19 mouse cellular contexts compared by ENCODE assay signal in the genomic region with DNA sequence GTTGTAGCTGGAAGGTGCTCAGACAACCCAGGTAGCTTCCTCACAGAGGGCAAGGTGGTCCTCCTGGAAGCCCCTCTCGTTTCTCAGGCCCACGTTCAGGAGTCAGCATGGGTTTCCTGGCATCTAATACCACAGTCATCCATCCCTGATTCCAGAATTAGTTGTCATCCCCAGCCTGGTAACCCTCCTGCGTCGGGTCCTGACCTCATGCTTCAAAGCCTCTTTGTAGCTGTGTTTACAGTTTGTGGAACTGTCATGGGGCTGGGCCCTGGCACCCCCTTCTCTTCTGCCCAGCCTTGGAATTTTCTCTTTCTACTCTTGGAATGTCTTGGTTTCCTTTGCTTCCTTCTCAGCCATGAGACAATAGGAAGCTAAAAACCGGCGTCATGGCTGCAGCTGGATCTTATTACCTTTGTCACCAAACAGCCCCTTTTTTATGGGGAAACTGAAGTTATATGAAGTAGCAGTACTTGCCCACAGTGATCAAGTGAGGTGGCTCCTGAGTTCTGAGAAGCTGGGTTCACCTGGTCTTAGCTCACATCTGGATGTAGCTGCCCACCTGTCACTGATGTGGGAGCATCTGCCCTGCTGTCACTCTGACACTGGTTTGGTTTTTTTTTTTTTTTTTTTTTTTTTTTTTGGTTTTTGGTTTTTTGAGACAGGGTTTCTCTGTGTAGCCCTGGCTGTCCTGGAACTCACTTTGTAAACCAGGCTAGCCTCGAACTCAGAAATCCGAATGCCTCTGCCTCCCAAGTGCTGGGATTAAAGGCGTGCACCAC. TPM values are rescaled to one million over a fixed set of nuclear protein-coding genes. Genes with fewer than 3 reads are reported as not detected.
DNase-seq lines count a peak whose midpoint lies in the region; ATAC-seq and TF ChIP-seq lines count a peak whose summit lies in the region.
"Had no signal": no experiment of that assay in that cellular context is flagged by ENCODE, and none has a peak within 500 bp of the region (broad histone marks: within the 10 kb centered on the region; RNA-seq: fewer than 3 reads in every experiment).

No protein-coding gene starts in this region.

- DNase-seq in gastrocnemius, adult 2 months = no peak
- DNase-seq in gastrocnemius, adult 8-10 months (ENCODE audit: low spot score in 2 of 2) = no peak
- DNase-seq in 3T3-L1 (ENCODE audit: low read depth, low spot score) = peak; percentile 49
- DNase-seq in embryonic facial prominence, embryonic 14.5 days (ENCODE audit: low spot score) = no peak
- DNase-seq in kidney, adult 8-10 months = no peak
- no peak for DNase-seq in cerebellum, adult 2 months
- DNase-seq: cerebellum, postnatal 10 days; embryo, embryonic 11 days; kidney, postnatal 10 days; lung, postnatal 14 days; retina, postnatal 1 day; right cerebral cortex, postnatal 4 days; thymus, adult 2 months had no signal

- H3K9ac ChIP-seq in hindbrain, embryonic 13.5 days = 0 out of 2 replicates have a peak overlapping the region, but pooled peaks have one; percentile 24
- H3K9ac ChIP-seq in hindbrain, embryonic 12.5 days = no peak overlapping the region
- no peak overlapping the region for H3K9ac ChIP-seq in embryonic facial prominence, embryonic 14.5 days (ENCODE audit: low read depth, low read length)
- H3K9ac ChIP-seq: limb, embryonic 13.5 days; liver, embryonic 15.5 days had no signal

- H3K36me3 ChIP-seq in hindbrain, embryonic 13.5 days = peaks cover 81% of the 10 kb centered on the region
- peaks cover 63% of the 10 kb centered on the region for H3K36me3 ChIP-seq in hindbrain, embryonic 12.5 days
- peaks cover 50% of the 10 kb centered on the region for H3K36me3 ChIP-seq in embryonic facial prominence, embryonic 14.5 days (ENCODE audit: control insufficient read depth, insufficient read depth, low read length)

- TF ChIP-seq POLR2A in cerebellum, adult 2 months (IDR thresholded peaks at IDR 0.05; ENCODE audit: borderline replicate concordance, insufficient read depth, low read length) = no peak

- H3K9me3 ChIP-seq in hindbrain, embryonic 13.5 days = no peaks in the 10 kb centered on the region
- H3K9me3 ChIP-seq in hindbrain, embryonic 12.5 days (replicated peaks) = no peaks in the 10 kb centered on the region
- no peaks in the 10 kb centered on the region for H3K9me3 ChIP-seq in embryonic facial prominence, embryonic 14.5 days (ENCODE audit: control insufficient read depth, low read length)
- H3K9me3 ChIP-seq: limb, embryonic 13.5 days; liver, embryonic 15.5 days; megakaryocyte, embryonic 14.5 days had no signal

- no peak overlapping the region for H3K4me3 ChIP-seq in gastrocnemius, adult 2 months
- no peak overlapping the region for H3K4me3 ChIP-seq in hindbrain, embryonic 13.5 days
- no peak overlapping the region for H3K4me3 ChIP-seq in hindbrain, embryonic 12.5 days
- H3K4me3 ChIP-seq in embryonic facial prominence, embryonic 14.5 days (ENCODE audit: low read depth, low read length) = no peak overlapping the region
- no peak overlapping the region for H3K4me3 ChIP-seq in cerebellum, adult 2 months (replicated peaks; ENCODE audit: insufficient read depth, low read depth, low read length)
- H3K4me3 ChIP-seq: limb, embryonic 13.5 days; liver, embryonic 15.5 days; megakaryocyte, embryonic 14.5 days had no signal

- 90% methylated on average over 9 of the region's 9 CpGs for WGBS in hindbrain, embryonic 13.5 days
- WGBS in hindbrain, embryonic 12.5 days = 84% methylated on average over 9 of the region's 9 CpGs
- 69% methylated on average over 9 of the region's 9 CpGs for WGBS in embryonic facial prominence, embryonic 14.5 days
- 79% methylated on average over 9 of the region's 9 CpGs for WGBS in cerebellum, adult 2 months

- H3K27me3 ChIP-seq in hindbrain, embryonic 13.5 days = no peaks in the 10 kb centered on the region
- H3K27me3 ChIP-seq in hindbrain, embryonic 12.5 days = no peaks in the 10 kb centered on the region
- no peaks in the 10 kb centered on the region for H3K27me3 ChIP-seq in embryonic facial prominence, embryonic 14.5 days (replicated peaks; ENCODE audit: control insufficient read depth, insufficient read depth, low read length)
- no peaks in the 10 kb centered on the region for H3K27me3 ChIP-seq in cerebellum, adult 2 months (ENCODE audit: control insufficient read depth, insufficient read depth, low read length)
- H3K27me3 ChIP-seq: limb, embryonic 13.5 days; liver, embryonic 15.5 days; megakaryocyte, embryonic 14.5 days had no signal

- 0 out of 2 replicates have a peak, but pooled peaks cover 7% of the 10 kb centered on the region for H3K4me1 ChIP-seq in hindbrain, embryonic 13.5 days (replicated peaks)
- no peaks in the 10 kb centered on the region for H3K4me1 ChIP-seq in hindbrain, embryonic 12.5 days
- H3K4me1 ChIP-seq in embryonic facial prominence, embryonic 14.5 days (ENCODE audit: control insufficient read depth, insufficient read depth, low read length) = no peaks in the 10 kb centered on the region
- H3K4me1 ChIP-seq in cerebellum, adult 2 months (ENCODE audit: control insufficient read depth, insufficient read depth, low read length) = peaks cover 41% of the 10 kb centered on the region

- no peak overlapping the region for H3K4me2 ChIP-seq in hindbrain, embryonic 13.5 days
- H3K4me2 ChIP-seq in hindbrain, embryonic 12.5 days (replicated peaks) = no peak overlapping the region
- H3K4me2 ChIP-seq in embryonic facial prominence, embryonic 14.5 days (ENCODE audit: low read depth, low read length) = no peak overlapping the region
- H3K4me2 ChIP-seq: limb, embryonic 13.5 days; liver, embryonic 15.5 days had no signal

- no peak for TF ChIP-seq CTCF in gastrocnemius, adult 2 months (IDR thresholded peaks at IDR 0.05)
- no peak for TF ChIP-seq CTCF in cerebellum, adult 2 months (IDR thresholded peaks at IDR 0.05; ENCODE audit: borderline replicate concordance, insufficient read depth, low read depth, low read length)

- peak overlapping the region; percentile 62 for H3K27ac ChIP-seq in gastrocnemius, adult 2 months
- H3K27ac ChIP-seq in hindbrain, embryonic 13.5 days = no peak overlapping the region
- H3K27ac ChIP-seq in hindbrain, embryonic 12.5 days = no peak overlapping the region
- H3K27ac ChIP-seq in embryonic facial prominence, embryonic 14.5 days (replicated peaks; ENCODE audit: low read depth, low read length) = peak overlapping the region; percentile 58; the same call in 1 of the 2 replicates
- H3K27ac ChIP-seq in cerebellum, adult 2 months (ENCODE audit: insufficient read depth, low read length) = no peak overlapping the region
- H3K27ac ChIP-seq: limb, embryonic 13.5 days; liver, embryonic 15.5 days had no signal

- ATAC-seq in hindbrain, embryonic 13.5 days (ENCODE audit: low FRiP score) = no peak
- no peak for ATAC-seq in hindbrain, embryonic 12.5 days (ENCODE audit: low FRiP score)
- ATAC-seq in embryonic facial prominence, embryonic 14.5 days (ENCODE audit: low read depth) = no peak
- ATAC-seq: midbrain, embryonic 16.5 days had no signal

- intact Hi-C loops in gastrocnemius, adult 2 months (cut with DNase I) = no loop called here

RNA-seq across cellular contexts. Expression of a gene that starts 48.1 kb away (rescaled TPM):
- total RNA-seq in gastrocnemius, adult 2 months (2021) = 10 to 100 TPM; 28.7 to 31.2 TPM
- 10 to 100 TPM; 42.0 to 50.3 (median 45.8) TPM for total RNA-seq in gastrocnemius, adult 8-10 months (2022)
- 107 and 114 TPM in 2 replicates for polyA plus RNA-seq in hindbrain, embryonic 13.5 days (2015; fragmentation: Nextera tagmentation; extraction: Ambion mirVana)
- polyA plus RNA-seq in hindbrain, embryonic 12.5 days (2016; fragmentation: Nextera tagmentation; extraction: Ambion mirVana) = 108 and 111 TPM in 2 replicates
- polyA plus RNA-seq in embryonic facial prominence, embryonic 14.5 days (2014; fragmentation: Nextera tagmentation; extraction: Ambion mirVana) = 229 and 261 TPM in 2 replicates
- polyA plus RNA-seq in cerebellum, adult 2 months (2012; rRNA removed) = 99.8 and 105 TPM in 2 replicates

RNA-seq across cellular contexts. Expression of a gene that starts 53.0 kb away (rescaled TPM):
- total RNA-seq in gastrocnemius, adult 2 months (2021) = 10 to 100 TPM; 73.0 to 89.6 TPM
- 10 to 100 TPM; 49.6 to 99.2 (median 59.4) TPM for total RNA-seq in gastrocnemius, adult 8-10 months (2022)
- 34.5 and 35.5 TPM in 2 replicates for polyA plus RNA-seq in hindbrain, embryonic 13.5 days (2015; fragmentation: Nextera tagmentation; extraction: Ambion mirVana)
- 33.0 and 38.5 TPM in 2 replicates for polyA plus RNA-seq in hindbrain, embryonic 12.5 days (2016; fragmentation: Nextera tagmentation; extraction: Ambion mirVana)
- 25.4 and 27.3 TPM in 2 replicates for polyA plus RNA-seq in embryonic facial prominence, embryonic 14.5 days (2014; fragmentation: Nextera tagmentation; extraction: Ambion mirVana)
- polyA plus RNA-seq in cerebellum, adult 2 months (2012; rRNA removed) = 62.5 and 67.1 TPM in 2 replicates

RNA-seq across cellular contexts. Expression of a gene that starts 53.6 kb away (rescaled TPM):
- total RNA-seq in gastrocnemius, adult 2 months (2021) = 10 to 100 TPM; 40.3 to 60.3 TPM
- total RNA-seq in gastrocnemius, adult 8-10 months (2022) = 10 to 100 TPM; 42.1 to 62.2 (median 50.9) TPM
- polyA plus RNA-seq in hindbrain, embryonic 13.5 days (2015; fragmentation: Nextera tagmentation; extraction: Ambion mirVana) = 86.8 and 90.1 TPM in 2 replicates
- polyA plus RNA-seq in hindbrain, embryonic 12.5 days (2016; fragmentation: Nextera tagmentation; extraction: Ambion mirVana) = 85.3 and 90.3 TPM in 2 replicates
- polyA plus RNA-seq in embryonic facial prominence, embryonic 14.5 days (2014; fragmentation: Nextera tagmentation; extraction: Ambion mirVana) = 149 and 164 TPM in 2 replicates
- polyA plus RNA-seq in cerebellum, adult 2 months (2012; rRNA removed) = 137 and 148 TPM in 2 replicates

Comparison
In these comparisons a context has a peak if more than half of its experiments do, and no peak if none do; other contexts are left out.
1. H3K27ac ChIP-seq: peak in gastrocnemius, adult 2 months (single experiment) and embryonic facial prominence, embryonic 14.5 days (single experiment); none in hindbrain, embryonic 13.5 days (single experiment), hindbrain, embryonic 12.5 days (single experiment) and cerebellum, adult 2 months (single experiment).